ENCODE assay signal across 10 mouse cellular contexts in the genomic region with DNA sequence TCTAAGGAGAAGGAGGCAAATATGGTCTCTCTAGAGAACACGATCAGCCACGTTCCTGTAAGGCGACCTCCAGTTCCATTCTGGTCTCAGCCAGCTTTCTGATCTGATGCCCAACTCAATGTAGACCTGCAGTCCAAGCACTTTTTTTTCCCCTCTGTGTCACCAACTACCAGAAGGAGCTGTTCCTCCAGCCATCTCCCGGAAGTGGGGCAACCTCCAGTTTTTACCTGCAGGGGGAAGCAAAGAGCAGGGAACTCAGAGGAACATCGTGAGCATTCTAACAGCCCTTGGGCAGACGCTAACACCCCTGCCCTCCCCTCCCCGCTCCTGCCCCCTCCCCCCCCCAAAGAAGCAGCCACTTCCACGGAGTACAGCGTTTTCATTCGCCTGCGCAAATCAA. TPM values are rescaled to one million over a fixed set of nuclear protein-coding genes. Genes with fewer than 3 reads are reported as not detected.
DNase-seq lines count a peak whose midpoint lies in the region; ATAC-seq lines count a peak whose summit lies in the region.
"Had no signal": no experiment of that assay in that cellular context is flagged by ENCODE, and none has a peak within 500 bp of the region (broad histone marks: within the 10 kb centered on the region; RNA-seq: fewer than 3 reads in every experiment).

No protein-coding gene starts in this region.

- no peak overlapping the region for H3K9ac ChIP-seq in hindbrain, embryonic 11.5 days (ENCODE audit: low read depth, low read length)
- H3K9ac ChIP-seq in hindbrain, embryonic 12.5 days, result no peak overlapping the region
- 0 out of 2 replicates have a peak overlapping the region, but pooled peaks have one; percentile 12 for H3K9ac ChIP-seq in limb, embryonic 12.5 days (replicated peaks)
- H3K9ac ChIP-seq in neural tube, embryonic 11.5 days (ENCODE audit: low read length), result no peak overlapping the region
- H3K9ac ChIP-seq: embryonic facial prominence, embryonic 13.5 days; midbrain, embryonic 12.5 days had no signal

- H3K27ac ChIP-seq in hindbrain, embryonic 11.5 days (ENCODE audit: low read depth, low read length), result no peak overlapping the region
- H3K27ac ChIP-seq in hindbrain, embryonic 12.5 days, result no peak overlapping the region
- H3K27ac ChIP-seq in embryonic facial prominence, embryonic 10.5 days (replicated peaks), result no peak overlapping the region
- H3K27ac ChIP-seq in limb, embryonic 12.5 days, result no peak overlapping the region
- H3K27ac ChIP-seq in neural tube, embryonic 11.5 days (ENCODE audit: low read depth, low read length), result no peak overlapping the region
- H3K27ac ChIP-seq: embryonic facial prominence, embryonic 13.5 days; midbrain, embryonic 12.5 days had no signal

- no peaks in the 10 kb centered on the region for H3K4me1 ChIP-seq in hindbrain, embryonic 11.5 days (replicated peaks; ENCODE audit: control insufficient read depth, insufficient read depth, low read length)
- no peaks in the 10 kb centered on the region for H3K4me1 ChIP-seq in hindbrain, embryonic 12.5 days
- 0 out of 2 replicates have a peak, but pooled peaks cover 6% of the 10 kb centered on the region for H3K4me1 ChIP-seq in embryonic facial prominence, embryonic 10.5 days
- H3K4me1 ChIP-seq in limb, embryonic 12.5 days (replicated peaks), result no peaks in the 10 kb centered on the region
- no peaks in the 10 kb centered on the region for H3K4me1 ChIP-seq in neural tube, embryonic 11.5 days (ENCODE audit: control insufficient read depth, insufficient read depth, low read length)
- H3K4me1 ChIP-seq: embryonic facial prominence, embryonic 13.5 days; midbrain, embryonic 12.5 days had no signal

- 31% methylated on average over 11 of the region's 11 CpGs for WGBS in hindbrain, embryonic 11.5 days
- WGBS in hindbrain, embryonic 12.5 days, result 30% methylated on average over 11 of the region's 11 CpGs
- 30% methylated on average over 11 of the region's 11 CpGs for WGBS in embryonic facial prominence, embryonic 10.5 days
- WGBS in limb, embryonic 12.5 days, result 28% methylated on average over 11 of the region's 11 CpGs
- 29% methylated on average over 11 of the region's 11 CpGs for WGBS in neural tube, embryonic 11.5 days

- no peak for ATAC-seq in hindbrain, embryonic 11.5 days (ENCODE audit: low FRiP score)
- no peak for ATAC-seq in hindbrain, embryonic 12.5 days (ENCODE audit: low FRiP score)
- peak; percentile 87 to 95 for ATAC-seq in hematopoietic stem cell, adult 5-6 weeks (replicated peaks in 1 of 2; ENCODE audit: insufficient read depth in 1 of 2, low FRiP score in 2 of 2, low TSS enrichment in 1 of 2, low read depth in 1 of 2, poor library complexity in 2 of 2, severe bottlenecking in 2 of 2)
- no peak for ATAC-seq in limb, embryonic 12.5 days (ENCODE audit: insufficient number of reproducible peaks, insufficient read depth, low FRiP score, low TSS enrichment, low read depth)
- ATAC-seq in neural tube, embryonic 11.5 days (ENCODE audit: insufficient read depth, low FRiP score, low TSS enrichment), result no peak

- no peaks in the 10 kb centered on the region for H3K9me3 ChIP-seq in hindbrain, embryonic 11.5 days (ENCODE audit: control insufficient read depth, low read length)
- no peaks in the 10 kb centered on the region for H3K9me3 ChIP-seq in hindbrain, embryonic 12.5 days (replicated peaks)
- H3K9me3 ChIP-seq in embryonic facial prominence, embryonic 10.5 days, result no peaks in the 10 kb centered on the region
- no peaks in the 10 kb centered on the region for H3K9me3 ChIP-seq in limb, embryonic 12.5 days
- H3K9me3 ChIP-seq in neural tube, embryonic 11.5 days (ENCODE audit: control insufficient read depth, low read length), result no peaks in the 10 kb centered on the region
- H3K9me3 ChIP-seq: embryonic facial prominence, embryonic 13.5 days; midbrain, embryonic 12.5 days had no signal

- H3K4me2 ChIP-seq in hindbrain, embryonic 11.5 days (replicated peaks; ENCODE audit: low read depth, low read length), result no peak overlapping the region
- no peak overlapping the region for H3K4me2 ChIP-seq in hindbrain, embryonic 12.5 days (replicated peaks)
- no peak overlapping the region for H3K4me2 ChIP-seq in limb, embryonic 12.5 days
- no peak overlapping the region for H3K4me2 ChIP-seq in neural tube, embryonic 11.5 days (ENCODE audit: low read depth)
- H3K4me2 ChIP-seq: embryonic facial prominence, embryonic 13.5 days; midbrain, embryonic 12.5 days had no signal

- H3K4me3 ChIP-seq in hindbrain, embryonic 11.5 days (ENCODE audit: low read depth, low read length), result no peak overlapping the region
- H3K4me3 ChIP-seq in hindbrain, embryonic 12.5 days, result no peak overlapping the region
- no peak overlapping the region for H3K4me3 ChIP-seq in embryonic facial prominence, embryonic 10.5 days
- H3K4me3 ChIP-seq in limb, embryonic 12.5 days (replicated peaks), result no peak overlapping the region
- no peak overlapping the region for H3K4me3 ChIP-seq in neural tube, embryonic 11.5 days (ENCODE audit: low read depth, low read length)
- H3K4me3 ChIP-seq: embryonic facial prominence, embryonic 13.5 days; midbrain, embryonic 12.5 days had no signal

- DNase-seq in hindbrain, embryonic 11.5 days (ENCODE audit: low spot score), result peak; percentile 62
- DNase-seq in T-cell, adult 2 months (ENCODE audit: low spot score), result peak; percentile 85
- peak; percentile 60 for DNase-seq in embryonic facial prominence, embryonic 10.5 days (ENCODE audit: low spot score)
- peak; percentile 50 for DNase-seq in neural tube, embryonic 11.5 days (ENCODE audit: low spot score)
- DNase-seq in thymus, postnatal 14 days, result peak; percentile 91

- no peaks in the 10 kb centered on the region for H3K27me3 ChIP-seq in hindbrain, embryonic 11.5 days (ENCODE audit: control insufficient read depth, insufficient read depth, low read length)
- no peaks in the 10 kb centered on the region for H3K27me3 ChIP-seq in hindbrain, embryonic 12.5 days
- H3K27me3 ChIP-seq in embryonic facial prominence, embryonic 10.5 days (replicated peaks; ENCODE audit: low read depth, poor library complexity, severe bottlenecking), result no peaks in the 10 kb centered on the region
- no peaks in the 10 kb centered on the region for H3K27me3 ChIP-seq in limb, embryonic 12.5 days
- no peaks in the 10 kb centered on the region for H3K27me3 ChIP-seq in neural tube, embryonic 11.5 days (ENCODE audit: control insufficient read depth, insufficient read depth, low read length)
- H3K27me3 ChIP-seq: embryonic facial prominence, embryonic 13.5 days; midbrain, embryonic 12.5 days had no signal

- H3K36me3 ChIP-seq in hindbrain, embryonic 11.5 days (ENCODE audit: control insufficient read depth, insufficient read depth, low read length), result no peaks in the 10 kb centered on the region
- H3K36me3 ChIP-seq in hindbrain, embryonic 12.5 days, result no peaks in the 10 kb centered on the region
- no peaks in the 10 kb centered on the region for H3K36me3 ChIP-seq in embryonic facial prominence, embryonic 10.5 days (replicated peaks)
- H3K36me3 ChIP-seq in limb, embryonic 12.5 days, result no peaks in the 10 kb centered on the region
- no peaks in the 10 kb centered on the region for H3K36me3 ChIP-seq in neural tube, embryonic 11.5 days (ENCODE audit: control insufficient read depth, insufficient read depth, low read length)
- H3K36me3 ChIP-seq: embryonic facial prominence, embryonic 13.5 days; midbrain, embryonic 12.5 days had no signal

RNA-seq across cellular contexts. Expression of a gene that starts 7.8 kb away (rescaled TPM):
- polyA plus RNA-seq in hindbrain, embryonic 11.5 days (2014; fragmentation: Nextera tagmentation; extraction: Ambion mirVana), result 1.2 and 1.4 TPM in 2 replicates
- polyA plus RNA-seq in hindbrain, embryonic 12.5 days (2016; fragmentation: Nextera tagmentation; extraction: Ambion mirVana), result 0.84 and 1.5 TPM in 2 replicates
- polyA plus RNA-seq in embryonic facial prominence, embryonic 10.5 days (2016; fragmentation: Nextera tagmentation; extraction: Ambion mirVana), result 0.19 and 0.40 TPM in 2 replicates
- not detected in 2 replicates for total RNA-seq in hematopoietic stem cell, adult 5-6 weeks (2017)
- 0.17 and 0.56 TPM in 2 replicates for polyA plus RNA-seq in limb, embryonic 12.5 days (2016; fragmentation: Nextera tagmentation; extraction: Ambion mirVana)
- polyA plus RNA-seq in neural tube, embryonic 11.5 days (2014; fragmentation: Nextera tagmentation; extraction: Ambion mirVana), result 0.18 and 0.24 TPM in 2 replicates

RNA-seq across cellular contexts. Expression of a gene that starts 8.2 kb away (rescaled TPM):
- 13.7 and 17.8 TPM in 2 replicates for polyA plus RNA-seq in hindbrain, embryonic 11.5 days (2014; fragmentation: Nextera tagmentation; extraction: Ambion mirVana)
- 12.8 and 14.6 TPM in 2 replicates for polyA plus RNA-seq in hindbrain, embryonic 12.5 days (2016; fragmentation: Nextera tagmentation; extraction: Ambion mirVana)
- 11.4 and 12.1 TPM in 2 replicates for polyA plus RNA-seq in embryonic facial prominence, embryonic 10.5 days (2016; fragmentation: Nextera tagmentation; extraction: Ambion mirVana)
- total RNA-seq in hematopoietic stem cell, adult 5-6 weeks (2017), result 7.1 and 10.3 TPM in 2 replicates
- polyA plus RNA-seq in limb, embryonic 12.5 days (2016; fragmentation: Nextera tagmentation; extraction: Ambion mirVana), result 14.9 and 17.2 TPM in 2 replicates
- 12.3 and 13.5 TPM in 2 replicates for polyA plus RNA-seq in neural tube, embryonic 11.5 days (2014; fragmentation: Nextera tagmentation; extraction: Ambion mirVana)

RNA-seq across cellular contexts. Expression of a gene that starts 17.8 kb away (rescaled TPM):
- polyA plus RNA-seq in hindbrain, embryonic 11.5 days (2014; fragmentation: Nextera tagmentation; extraction: Ambion mirVana), result 55.4 TPM in 2 replicates
- 63.8 and 64.5 TPM in 2 replicates for polyA plus RNA-seq in hindbrain, embryonic 12.5 days (2016; fragmentation: Nextera tagmentation; extraction: Ambion mirVana)
- 49.6 and 51.2 TPM in 2 replicates for polyA plus RNA-seq in embryonic facial prominence, embryonic 10.5 days (2016; fragmentation: Nextera tagmentation; extraction: Ambion mirVana)
- total RNA-seq in hematopoietic stem cell, adult 5-6 weeks (2017), result 14.3 and 14.6 TPM in 2 replicates
- 55.3 and 59.2 TPM in 2 replicates for polyA plus RNA-seq in limb, embryonic 12.5 days (2016; fragmentation: Nextera tagmentation; extraction: Ambion mirVana)
- 58.3 and 62.6 TPM in 2 replicates for polyA plus RNA-seq in neural tube, embryonic 11.5 days (2014; fragmentation: Nextera tagmentation; extraction: Ambion mirVana)

RNA-seq across cellular contexts. Expression of a gene that starts 19.6 kb away (rescaled TPM):
- polyA plus RNA-seq in hindbrain, embryonic 11.5 days (2014; fragmentation: Nextera tagmentation; extraction: Ambion mirVana), result 60.5 and 66.7 TPM in 2 replicates
- 74.3 and 77.8 TPM in 2 replicates for polyA plus RNA-seq in hindbrain, embryonic 12.5 days (2016; fragmentation: Nextera tagmentation; extraction: Ambion mirVana)
- 82.1 and 83.0 TPM in 2 replicates for polyA plus RNA-seq in embryonic facial prominence, embryonic 10.5 days (2016; fragmentation: Nextera tagmentation; extraction: Ambion mirVana)
- total RNA-seq in hematopoietic stem cell, adult 5-6 weeks (2017), result 25.8 and 28.3 TPM in 2 replicates
- 85.6 and 96.3 TPM in 2 replicates for polyA plus RNA-seq in limb, embryonic 12.5 days (2016; fragmentation: Nextera tagmentation; extraction: Ambion mirVana)
- 68.9 and 71.8 TPM in 2 replicates for polyA plus RNA-seq in neural tube, embryonic 11.5 days (2014; fragmentation: Nextera tagmentation; extraction: Ambion mirVana)

RNA-seq across cellular contexts. Expression of a gene that starts 25.1 kb away (rescaled TPM):
- polyA plus RNA-seq in hindbrain, embryonic 11.5 days (2014; fragmentation: Nextera tagmentation; extraction: Ambion mirVana), result 256 and 278 TPM in 2 replicates
- polyA plus RNA-seq in hindbrain, embryonic 12.5 days (2016; fragmentation: Nextera tagmentation; extraction: Ambion mirVana), result 241 and 248 TPM in 2 replicates
- polyA plus RNA-seq in embryonic facial prominence, embryonic 10.5 days (2016; fragmentation: Nextera tagmentation; extraction: Ambion mirVana), result 394 and 398 TPM in 2 replicates
- total RNA-seq in hematopoietic stem cell, adult 5-6 weeks (2017), result 58.5 and 70.2 TPM in 2 replicates
- 253 and 266 TPM in 2 replicates for polyA plus RNA-seq in limb, embryonic 12.5 days (2016; fragmentation: Nextera tagmentation; extraction: Ambion mirVana)
- 342 and 344 TPM in 2 replicates for polyA plus RNA-seq in neural tube, embryonic 11.5 days (2014; fragmentation: Nextera tagmentation; extraction: Ambion mirVana)

Comparison
In these comparisons a context has a peak if more than half of its experiments do, and no peak if none do; other contexts are left out.
1. ATAC-seq: peak in hematopoietic stem cell, adult 5-6 weeks (2 of 2); none in hindbrain, embryonic 11.5 days (single experiment), hindbrain, embryonic 12.5 days (single experiment), limb, embryonic 12.5 days (single experiment) and neural tube, embryonic 11.5 days (single experiment).
2. Peak in every context shown above with its lines, with median percentiles within 50 percentile points of each other: DNase-seq.